Mouse (Mus musculus) ZHBTc4 (cell line): ENCODE data around the gene Mesp2.

ENCODE experiments used
- DNase-seq: peaks from one replicate; pipeline ENCODE4 v3.0.0-alpha.2; 2011; ENCODE audit warnings: low read depth, low spot score

The Mesp2 gene

DNA sequence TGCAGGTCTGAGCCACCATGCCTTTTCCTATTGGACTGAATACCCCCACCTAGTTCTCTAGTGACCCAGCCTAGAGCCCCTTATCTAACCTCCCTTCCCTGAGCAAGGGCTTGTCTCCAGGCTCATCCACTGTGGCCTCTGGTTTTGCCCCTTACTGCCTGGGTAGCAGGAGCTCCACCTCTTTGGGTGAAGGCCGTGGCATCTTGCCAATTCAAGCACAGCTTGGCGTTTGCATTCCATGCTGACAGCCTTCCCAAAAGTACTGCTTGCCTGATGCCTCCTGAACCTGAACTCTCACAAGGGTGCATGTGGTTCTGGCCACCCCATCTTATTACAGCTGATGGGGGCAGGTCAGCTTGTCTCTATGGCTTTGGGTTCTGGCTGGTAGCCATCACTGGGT, 6.6 kb upstream of the Mesp2 start:
- DNase-seq = no peak

DNA sequence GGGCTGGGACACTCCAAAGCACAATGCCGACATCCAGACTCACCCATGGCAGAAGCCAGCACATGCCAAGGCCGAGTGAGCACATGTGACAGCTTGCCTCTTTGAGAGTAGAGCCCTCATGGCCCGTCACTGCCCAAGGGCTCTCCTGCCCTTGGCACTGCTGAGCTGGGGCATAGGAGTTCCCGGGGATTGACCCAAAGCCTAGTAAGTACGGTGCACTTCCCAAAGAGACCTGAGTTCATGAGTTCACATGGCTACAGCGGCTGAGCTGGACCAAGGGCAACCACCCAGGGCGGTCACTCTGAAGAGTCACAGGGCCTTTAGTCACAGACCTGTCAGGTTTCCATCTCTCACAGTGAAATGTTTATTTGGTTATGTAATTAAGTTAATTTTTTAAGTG, 2.0 kb upstream of the Mesp2 start:
- no peak for DNase-seq

DNA sequence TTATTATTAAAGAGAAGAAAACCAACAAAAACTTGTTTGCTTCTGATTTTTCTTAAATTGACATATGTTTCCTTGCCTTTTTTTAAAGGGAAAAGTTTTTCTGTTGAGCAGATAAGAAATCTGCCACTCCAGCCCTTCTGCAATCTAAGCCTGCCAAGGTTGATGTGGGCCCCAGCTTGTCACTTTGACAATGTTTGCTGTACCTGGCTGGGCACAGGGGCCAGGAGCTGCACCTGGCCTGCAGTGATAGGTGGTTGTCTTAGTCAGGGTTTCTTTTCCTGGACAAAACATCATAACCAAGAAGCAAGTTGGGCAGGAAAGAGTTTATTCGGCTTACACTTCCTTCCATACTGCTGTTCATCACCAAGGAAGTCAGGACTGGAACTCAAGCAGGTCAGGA, 2.9 kb downstream of the Mesp2 start:
- DNase-seq = no peak

DNA sequence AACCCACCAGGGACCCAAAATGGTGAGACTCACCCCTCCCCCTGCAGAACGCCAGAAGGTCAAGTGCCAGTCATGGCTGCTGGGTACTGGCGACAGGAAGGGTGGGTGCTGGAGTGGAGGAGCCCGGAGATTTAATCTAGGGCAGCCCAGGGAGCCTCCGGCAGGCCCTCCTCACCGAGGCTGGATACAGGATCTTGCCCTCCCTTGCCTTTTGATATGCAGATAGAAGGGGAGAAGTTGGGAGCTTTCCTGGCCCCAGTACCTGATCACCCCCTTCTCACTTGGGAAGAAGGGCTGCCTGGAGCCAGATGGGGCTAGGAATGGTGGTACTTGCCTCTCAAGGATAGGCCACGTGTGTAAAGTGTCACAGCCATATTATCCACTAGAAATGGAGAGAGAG, 7.8 kb downstream of the Mesp2 start:
- DNase-seq = peak; percentile 48

DNA sequence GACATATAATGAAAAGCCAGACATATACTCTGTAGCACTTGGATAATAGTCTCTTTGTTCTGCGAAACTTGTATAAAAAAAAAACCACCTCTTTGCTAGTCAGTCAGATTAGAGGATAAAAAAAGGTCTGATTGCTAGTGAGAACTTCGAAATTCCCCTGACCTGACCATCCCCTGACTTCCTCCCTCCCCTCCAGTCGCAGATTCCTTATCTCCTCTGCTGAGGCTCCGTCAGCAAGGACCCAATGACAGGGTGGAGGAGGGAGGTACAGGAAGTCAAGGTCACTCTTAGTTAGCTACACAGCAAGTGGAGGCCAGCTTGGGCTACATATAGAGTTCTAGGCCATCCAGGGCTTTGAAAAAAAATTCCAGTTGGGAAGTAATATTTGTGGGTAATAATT, 9.0 kb downstream of the Mesp2 start:
- DNase-seq = no peak

DNA sequence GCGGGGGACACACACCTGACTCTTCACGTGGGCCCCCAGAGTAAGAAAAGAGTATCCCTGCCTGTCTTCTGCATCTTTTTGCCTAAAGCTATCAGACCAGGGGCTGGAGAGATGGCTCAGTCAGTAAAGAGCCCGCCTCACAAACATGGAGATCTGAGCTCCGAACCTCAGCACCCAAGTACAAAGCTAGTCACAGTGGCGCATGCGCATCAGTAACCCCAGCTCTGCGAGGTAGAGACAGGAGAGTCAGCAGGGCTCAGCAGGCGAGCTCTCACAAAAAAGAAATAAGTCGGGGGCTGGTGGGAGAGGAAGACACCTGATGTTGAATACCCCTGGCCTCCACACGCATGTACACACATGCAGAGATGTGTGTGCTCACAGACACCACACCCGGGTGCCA, 9.5 kb downstream of the Mesp2 start:
- peak; percentile 76 for DNase-seq

DNA sequence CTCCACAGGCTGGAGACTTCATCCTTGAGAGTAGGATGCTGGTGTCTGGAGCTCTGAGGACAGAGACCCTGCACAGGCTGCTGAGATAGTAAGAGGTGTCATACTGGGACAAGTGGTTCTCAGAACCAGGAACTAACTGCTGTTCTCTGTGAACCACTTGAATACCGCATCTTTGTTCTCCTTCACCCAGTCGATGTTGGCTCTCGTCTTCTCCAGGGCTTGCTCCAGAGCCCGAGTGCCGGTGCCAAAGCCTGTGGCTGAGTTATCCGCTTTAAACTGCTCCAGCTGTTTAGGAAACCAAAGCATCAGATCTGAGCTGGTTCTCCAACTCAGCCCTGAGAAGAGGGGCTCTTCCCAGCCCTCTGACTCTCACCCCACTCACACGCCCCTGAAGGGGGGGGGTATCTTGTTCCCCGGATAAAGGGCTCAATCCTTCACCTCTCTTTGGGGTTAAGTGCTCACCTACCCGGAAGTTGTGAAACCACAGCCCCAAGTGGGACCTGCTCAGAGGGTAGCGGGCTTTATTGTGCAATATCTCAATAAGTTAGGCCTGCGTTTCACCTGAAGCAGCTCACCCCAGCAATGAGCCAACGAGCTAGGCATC, 11.7 kb downstream of the Mesp2 start:
- no peak for DNase-seq

DNA sequence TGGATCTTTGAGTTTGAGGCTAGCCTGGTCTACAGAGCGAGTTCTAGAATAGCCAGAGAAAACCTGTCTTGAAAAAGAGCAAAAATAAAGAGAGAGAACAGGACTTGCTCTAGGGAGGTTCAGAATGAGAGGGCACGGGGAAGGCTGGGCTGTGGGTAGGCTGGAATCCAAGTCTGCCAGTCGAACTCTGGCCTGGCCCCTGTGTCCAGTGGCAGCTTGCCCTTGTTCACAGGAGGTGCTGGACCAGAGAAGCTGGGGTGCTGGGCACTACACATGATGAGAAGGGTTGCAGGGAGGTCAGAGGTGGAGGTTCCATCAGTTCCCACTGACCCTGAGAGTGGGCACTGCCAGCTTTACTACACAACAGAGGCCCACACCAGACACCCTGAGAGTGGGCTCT, 17.8 kb downstream of the Mesp2 start:
- no peak for DNase-seq

DNA sequence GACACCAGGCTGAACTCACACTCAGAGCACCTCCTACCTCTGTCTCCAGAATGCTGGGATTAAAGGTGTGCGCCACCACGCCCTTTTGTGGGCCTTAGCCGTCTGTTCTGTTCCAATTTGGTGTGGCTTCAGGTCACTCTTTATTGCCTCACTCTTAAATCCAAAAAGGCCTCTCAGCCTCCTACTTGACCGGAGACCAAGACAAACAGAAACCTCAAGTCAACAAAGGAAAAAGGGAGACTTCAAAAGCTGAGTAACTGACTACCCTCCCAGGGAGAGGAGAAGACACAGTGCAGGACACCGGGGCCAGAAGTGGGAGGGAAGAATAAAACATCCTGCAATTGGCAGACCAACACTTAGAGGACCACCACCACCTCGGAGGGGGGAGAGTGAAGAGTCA, 20.6 kb downstream of the Mesp2 start:
- no peak for DNase-seq

DNA sequence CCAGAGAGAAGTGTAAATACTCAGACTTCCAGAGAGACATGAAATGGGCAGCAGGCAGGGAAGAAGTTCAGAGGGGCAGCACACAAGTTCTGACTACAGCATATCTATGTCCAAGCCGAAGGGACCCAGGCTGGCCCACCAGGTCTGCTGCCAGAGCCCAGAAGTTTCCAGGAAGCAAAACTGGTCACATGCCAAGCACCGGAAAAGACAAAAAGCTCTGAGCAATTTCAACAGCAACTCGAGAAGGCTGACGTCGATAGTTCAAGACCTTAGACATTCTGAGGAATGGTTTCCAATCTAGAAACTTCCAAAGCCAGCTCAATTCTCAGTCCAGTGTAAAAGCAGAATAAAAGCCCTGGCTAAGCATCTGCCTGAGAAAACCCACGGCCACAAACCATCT, 21.1 kb downstream of the Mesp2 start:
- no peak for DNase-seq

DNA sequence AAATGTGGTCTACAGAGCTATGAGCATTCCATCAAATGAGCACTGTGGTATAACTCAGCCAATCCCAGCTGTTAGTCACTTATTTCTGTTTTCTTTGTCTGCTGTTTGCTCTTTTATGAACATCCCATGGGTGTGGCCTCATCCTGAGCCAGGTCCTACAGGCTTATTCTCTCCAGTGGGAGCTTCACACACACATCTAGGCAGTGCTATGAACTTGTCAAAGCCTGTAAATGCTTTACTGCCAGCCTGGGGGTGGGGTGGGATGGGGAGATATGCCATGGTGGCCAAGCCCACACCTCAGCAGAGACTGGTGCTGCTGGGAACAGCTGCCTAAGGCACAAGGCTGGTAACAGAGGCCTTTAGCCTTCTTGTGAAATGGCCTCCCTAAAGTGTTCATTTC, 22.5 kb downstream of the Mesp2 start:
- DNase-seq = no peak

DNA sequence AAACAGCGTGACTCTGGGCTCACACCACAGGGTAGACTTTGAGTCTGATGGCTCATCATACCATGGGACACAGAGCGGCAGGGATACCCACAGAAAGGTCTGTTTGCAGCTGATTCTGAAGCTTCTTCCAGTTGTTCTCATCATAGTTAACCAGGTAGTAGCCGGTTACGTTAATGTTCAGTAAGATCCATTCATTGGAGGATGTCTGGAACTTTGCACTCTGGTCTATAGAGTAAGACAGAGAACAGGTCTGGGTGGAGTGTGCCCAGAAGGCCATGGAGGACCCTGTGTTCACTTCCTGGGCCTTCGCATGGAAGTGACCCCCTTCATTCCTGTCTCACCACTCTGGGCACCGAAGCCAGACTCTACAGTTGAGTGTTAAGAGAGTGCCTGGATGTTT, 24.7 kb downstream of the Mesp2 start:
- DNase-seq = no peak

DNA sequence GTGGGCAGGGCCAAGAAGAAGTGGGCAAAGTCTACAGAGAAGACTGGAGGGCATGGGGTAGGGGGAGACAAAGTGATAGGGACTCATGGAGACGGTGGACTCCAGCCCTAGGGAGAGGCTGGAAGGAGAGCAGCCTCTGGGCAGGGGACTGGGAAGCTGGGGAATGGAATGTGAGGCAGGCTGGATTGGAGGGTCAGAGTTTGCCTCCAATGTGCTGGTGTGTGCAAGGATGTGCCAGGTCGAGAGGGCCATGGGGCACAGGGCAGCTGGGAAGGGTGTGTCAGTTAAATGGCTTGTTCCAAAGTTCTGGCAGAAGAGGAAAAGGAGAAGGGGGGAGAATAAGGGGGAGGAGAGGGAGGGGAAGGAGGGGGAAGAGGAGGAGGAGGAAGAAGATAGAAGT, 26.7 kb downstream of the Mesp2 start:
- DNase-seq = no peak

DNA sequence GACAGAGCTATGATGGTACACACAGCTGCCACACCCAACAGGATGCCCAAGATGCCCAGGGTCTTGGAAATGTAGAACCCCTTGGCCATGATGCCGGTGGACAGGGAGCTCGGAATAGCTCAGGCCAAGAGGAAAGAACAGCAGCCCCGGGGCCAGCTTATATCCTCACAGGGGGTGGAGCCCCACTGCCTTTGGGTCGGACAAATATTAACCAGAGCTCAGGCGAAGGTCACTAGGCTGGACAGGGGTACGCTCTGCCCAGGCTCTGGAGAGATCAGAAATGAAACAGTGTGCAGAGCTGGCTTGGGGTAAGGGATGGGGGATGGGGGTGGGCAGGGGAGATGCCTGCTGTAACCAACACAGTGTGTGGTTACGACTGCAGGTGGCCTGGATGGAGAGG, 31.6 kb downstream of the Mesp2 start:
- no peak for DNase-seq

DNA sequence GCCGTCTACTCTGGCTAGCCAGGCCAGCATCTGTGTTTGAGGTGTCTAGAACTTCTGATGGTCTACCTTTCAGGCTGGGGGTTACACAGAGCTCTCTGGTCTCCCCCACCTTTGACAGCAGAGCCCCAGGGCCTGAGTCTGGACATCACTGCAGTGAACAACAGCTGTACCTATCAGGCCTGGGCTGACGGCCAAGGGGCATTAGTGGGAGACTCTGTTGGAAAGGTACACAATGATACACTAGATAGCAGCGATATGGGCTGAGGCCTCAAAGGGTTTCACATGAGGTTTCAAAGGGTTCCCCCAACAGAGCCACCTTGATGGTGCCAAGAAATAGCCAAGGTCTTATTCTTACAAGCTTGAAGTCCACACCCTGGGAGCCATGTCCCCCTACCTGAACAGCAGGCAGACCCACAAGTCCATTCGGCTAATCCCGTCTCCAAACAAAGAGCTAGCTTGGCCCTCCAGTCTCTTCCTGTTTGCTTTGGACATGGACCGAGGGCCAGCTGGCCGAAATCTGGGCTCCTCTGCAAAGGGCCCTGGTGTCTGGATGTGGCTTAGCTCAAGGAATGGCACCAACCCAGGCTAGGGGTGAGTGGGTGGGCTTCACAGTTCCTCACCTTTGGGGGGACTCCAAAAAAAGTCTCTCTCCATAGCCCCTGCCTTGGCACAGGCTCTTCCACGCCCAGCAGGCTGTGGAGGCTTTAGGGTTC, 33.7 kb downstream of the Mesp2 start:
- DNase-seq = no peak

DNA sequence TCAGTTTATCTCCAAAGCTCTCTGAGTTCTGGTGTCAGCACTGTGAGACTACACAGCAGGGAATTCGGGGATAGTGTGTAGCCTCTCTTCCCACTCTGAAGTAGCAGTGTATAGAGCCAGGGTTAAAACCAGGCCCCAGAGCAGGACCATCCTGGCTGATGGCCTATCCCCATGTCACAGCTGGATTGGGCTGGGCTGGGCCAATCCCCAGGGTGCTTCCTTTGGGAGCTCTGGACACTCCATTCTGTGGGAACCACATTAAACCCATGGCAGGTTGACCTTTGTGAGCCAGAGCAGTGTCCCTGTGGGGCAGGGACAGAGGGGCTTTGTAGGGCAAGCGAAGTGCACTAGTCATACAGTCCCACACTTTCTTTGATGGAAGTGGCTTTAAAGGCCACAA, 35.8 kb downstream of the Mesp2 start:
- no peak for DNase-seq

DNA sequence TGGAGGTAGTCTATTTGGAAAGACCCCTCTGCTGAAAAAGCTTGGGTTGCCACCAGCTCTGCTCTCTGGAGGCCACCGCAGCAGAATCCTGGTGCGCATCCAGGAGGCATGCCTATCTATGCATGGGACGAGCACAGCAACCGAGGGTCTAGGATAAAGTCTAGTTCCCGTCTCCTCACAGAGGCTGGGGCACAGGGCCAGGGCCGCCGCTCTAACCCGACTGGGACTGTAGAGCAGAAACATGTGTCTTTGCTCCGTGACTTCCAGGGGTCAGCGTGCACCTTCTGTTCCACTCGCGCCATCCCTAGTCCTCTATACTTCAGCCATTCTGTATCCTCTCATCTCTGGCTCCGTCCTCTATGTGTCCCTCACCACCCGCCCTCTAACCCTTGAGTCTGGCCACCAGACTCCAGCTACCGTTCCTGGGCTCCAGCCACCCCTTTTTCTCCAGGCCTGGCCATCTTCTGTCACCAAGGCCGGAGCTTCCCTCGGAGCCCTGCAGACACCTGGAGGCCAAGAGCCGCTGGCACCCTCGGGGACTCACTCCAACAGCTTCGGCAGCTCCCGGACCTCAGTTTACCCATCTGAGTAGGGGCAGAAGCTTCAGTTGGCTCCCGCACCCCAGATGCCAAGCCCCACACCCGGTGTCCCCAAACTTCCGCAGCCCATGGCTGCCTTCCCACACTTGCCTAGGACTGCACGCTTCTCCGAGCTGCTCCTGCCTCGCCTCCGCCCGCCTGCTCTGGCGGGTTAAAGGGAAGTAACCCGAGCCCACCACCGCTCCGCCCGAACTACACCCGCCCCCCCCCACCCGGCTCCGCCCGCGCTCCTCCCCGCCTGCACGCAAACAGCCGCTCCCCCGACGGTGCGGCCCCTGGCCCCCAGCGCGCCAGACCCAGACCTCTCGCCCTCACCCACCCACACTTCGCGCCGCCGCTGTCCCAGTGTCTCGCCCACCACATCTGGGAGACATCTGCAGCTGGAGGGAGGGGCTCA, 37.2 kb downstream of the Mesp2 start:
- DNase-seq = peak; percentile 76

DNA sequence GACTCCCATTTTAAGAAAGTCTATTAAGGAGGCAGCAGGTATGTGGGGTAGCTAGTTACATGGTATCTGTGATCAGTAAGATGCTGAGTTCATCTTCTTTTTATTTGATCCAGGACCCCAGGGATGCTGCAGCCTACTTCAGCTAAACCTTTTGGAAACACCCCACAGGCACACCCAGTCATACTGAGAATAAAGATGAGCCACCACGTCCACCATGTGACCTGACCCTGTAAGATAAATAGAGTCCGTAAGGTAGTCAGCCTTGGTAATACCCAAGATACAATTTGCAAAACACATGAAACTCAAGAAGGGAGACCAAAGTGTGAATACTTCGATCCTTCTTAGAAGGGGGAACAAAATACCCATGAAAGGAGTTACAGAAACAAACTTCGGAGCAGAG, 45.8 kb downstream of the Mesp2 start:
- DNase-seq = no peak

DNA sequence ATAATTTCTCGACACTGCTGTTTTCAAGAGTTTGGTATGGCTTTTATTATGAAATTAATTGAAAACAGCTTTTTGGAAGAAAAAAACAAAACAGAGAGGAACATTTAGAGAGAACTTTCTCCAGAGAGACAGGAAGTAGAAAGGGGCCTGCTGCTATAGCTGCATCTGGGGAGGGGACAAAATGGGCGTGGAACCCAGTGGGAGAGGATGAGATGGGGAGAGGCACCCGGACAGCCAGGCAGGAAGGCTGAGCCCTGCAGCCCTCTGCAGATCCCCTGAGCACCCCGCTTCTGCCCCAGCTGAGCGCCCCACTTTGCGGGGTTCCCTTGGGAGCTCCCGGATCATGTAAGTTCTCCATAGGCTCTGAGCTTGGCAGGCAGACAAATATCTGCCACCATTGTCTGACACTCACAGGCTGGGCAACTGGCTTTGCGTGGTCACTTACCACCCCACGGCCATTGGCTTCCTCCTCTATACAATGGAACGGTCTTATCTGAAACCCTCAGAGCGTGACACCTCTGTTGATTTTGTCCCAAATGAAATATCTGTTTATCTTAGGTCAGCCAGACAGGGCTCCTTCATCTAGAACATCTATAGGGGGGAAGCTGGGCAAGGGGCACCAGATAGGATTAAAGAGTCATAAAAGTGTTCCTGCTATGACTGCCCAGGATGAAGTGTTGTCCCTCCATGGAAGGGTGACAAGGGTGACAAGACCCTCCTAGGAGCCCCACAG, 47.8 kb downstream of the Mesp2 start:
- no peak for DNase-seq

DNA sequence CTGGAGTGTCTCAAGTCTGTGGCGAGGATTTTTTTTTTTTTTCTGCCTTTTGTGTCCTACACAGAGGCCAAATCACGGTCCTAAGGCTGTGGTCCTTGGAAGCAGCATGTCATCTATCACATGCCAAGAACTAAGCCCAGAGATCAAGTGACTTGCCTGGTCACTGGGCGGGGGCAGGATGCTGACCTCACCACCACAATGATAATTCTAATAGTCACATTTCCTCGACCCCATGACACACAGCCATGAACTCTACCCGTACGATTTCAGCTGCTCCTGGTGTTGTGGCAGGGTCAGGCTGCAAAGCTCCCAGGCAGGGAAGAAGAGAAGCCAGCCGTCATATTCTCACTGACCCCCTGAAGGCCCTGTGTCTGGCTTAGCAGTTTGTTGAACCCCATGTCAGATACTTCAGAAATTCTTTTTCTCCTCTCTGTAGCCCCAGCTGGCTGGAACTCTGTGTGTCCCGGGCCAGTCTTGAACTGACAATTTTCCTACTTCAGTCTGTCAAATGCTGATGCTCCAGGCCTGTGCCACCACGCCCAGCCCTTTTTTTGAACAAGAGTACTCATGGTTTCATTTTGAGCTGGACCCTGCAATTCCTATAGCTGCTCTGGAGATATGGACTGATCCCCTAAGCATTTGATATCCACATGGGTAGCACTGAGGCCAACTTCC, 48.6 kb downstream of the Mesp2 start:
- DNase-seq = no peak

DNA sequence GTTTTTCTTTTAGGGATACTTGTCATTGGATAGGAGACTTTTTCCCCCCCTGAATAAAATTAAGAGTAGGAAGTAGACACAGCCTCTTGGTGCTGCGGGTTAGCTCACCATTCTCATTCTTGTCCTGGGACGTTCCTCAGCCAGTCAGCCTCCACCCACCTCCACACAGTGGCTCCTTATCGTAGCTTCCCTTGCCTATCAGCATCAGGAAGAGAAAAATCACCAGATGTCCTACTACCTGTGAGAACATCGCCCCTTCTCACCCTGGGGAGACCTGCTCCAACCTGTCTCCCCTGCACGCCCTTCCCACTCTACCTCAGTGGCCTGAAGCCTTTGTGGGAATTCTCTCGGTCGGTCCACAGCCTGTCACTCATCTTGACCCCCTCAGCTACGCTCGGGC, 50.3 kb downstream of the Mesp2 start, which contains the start of gene Anpep:
Gene Anpep (minus strand): TSS at position 249 of the 400 bp plus-strand sequence.
- DNase-seq = no peak
